Mouse (Mus musculus) kidney, adult 2 months (tissue): ENCODE results near the gene Fbxo3.

Experiments
- CTCF ChIP-seq: fragments of 200-500 bp; conservative IDR thresholded peaks from 2 replicates; pipeline ENCODE4 v1.5.1; 2011; ENCODE audit warnings: low read depth, mild to moderate bottlenecking, control low read depth, low read length, moderate library complexity, mixed read lengths; ENCODE audit not compliant: insufficient read depth, insufficient read length
- POLR2A ChIP-seq: fragments of 200-500 bp; IDR thresholded peaks from one replicate; pipeline ENCODE4 v1.6.1; 2011; ENCODE audit warnings: low read depth, low read length, control low read depth

DNA sequence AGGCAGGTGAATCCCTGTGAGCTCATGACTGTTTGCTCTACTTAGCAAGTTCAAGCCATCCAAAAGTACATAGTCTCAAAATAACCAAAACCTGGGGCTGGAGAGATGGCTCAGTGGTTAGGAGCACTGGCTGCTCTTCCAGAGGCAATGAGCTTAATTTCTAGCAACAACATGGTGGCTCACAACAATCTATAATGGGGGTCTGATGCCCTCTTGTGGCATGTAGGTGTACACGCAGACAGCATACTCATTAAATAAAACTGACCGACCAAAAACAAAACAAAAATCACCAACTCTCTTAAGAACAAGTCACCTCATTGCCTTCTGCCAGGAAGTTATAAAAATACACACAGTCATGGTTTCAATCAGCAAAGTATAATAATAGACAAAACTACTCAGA is 26.4 kb upstream of the Fbxo3 start:
- TF ChIP-seq POLR2A: no peak
- TF ChIP-seq CTCF: peak; percentile 41
